Mouse (Mus musculus) gonadal fat pad, adult 2 months (tissue): ENCODE data around the gene Gm11168. TPM values are rescaled to one million over a fixed set of nuclear protein-coding genes. Genes with fewer than 3 reads are reported as not detected.
"Not testable (repeated sequence)": the region's sequence is repeated elsewhere in the genome, so short reads cannot be mapped to it uniquely, and the experiment has no call there.

ENCODE experiments used
- DNase-seq: peaks from one replicate; pipeline ENCODE4 v3.0.0-alpha.2; 2012; ENCODE audit warnings: low read depth
- polyA plus RNA-seq: library from polyadenylated mRNA; depleted of rRNA; stranded (reverse); fragments of >200 nt; gene quantifications from 2 replicates; pipeline ENCODE4 v1.2.3, GENCODE M21; 2012; rRNA removed

Gene Gm11168
- polyA plus RNA-seq, 1 experiment = not detected

DNA sequence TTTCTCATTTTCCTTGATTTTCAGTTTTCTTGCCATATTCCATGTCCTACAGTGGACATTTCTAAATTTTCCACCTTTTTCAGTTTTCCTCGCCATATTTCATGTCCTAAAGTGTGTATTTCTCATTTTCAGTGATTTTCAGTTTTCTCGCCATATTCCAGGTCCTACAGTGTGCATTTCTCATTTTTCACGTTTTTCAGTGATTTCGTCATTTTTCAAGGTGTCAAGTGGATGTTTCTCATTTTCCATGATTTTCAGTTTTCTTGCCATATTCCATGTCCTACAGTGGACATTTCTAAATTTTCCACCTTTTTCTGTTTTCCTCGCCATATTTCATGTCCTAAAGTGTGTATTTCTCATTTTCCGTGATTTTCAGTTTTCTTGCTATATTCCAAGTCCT, 22.5 kb downstream of the Gm11168 start:
- DNase-seq = not testable (repeated sequence)

GRCm38 (mm10) chr9:3026136-3026535, 23.0 kb downstream of the Gm11168 start:
- not testable (repeated sequence) for DNase-seq

- not testable (repeated sequence) for DNase-seq
These were observed 23.6 kb downstream of the Gm11168 start for GRCm38 (mm10) chr9:3026741-3027140.

DNA sequence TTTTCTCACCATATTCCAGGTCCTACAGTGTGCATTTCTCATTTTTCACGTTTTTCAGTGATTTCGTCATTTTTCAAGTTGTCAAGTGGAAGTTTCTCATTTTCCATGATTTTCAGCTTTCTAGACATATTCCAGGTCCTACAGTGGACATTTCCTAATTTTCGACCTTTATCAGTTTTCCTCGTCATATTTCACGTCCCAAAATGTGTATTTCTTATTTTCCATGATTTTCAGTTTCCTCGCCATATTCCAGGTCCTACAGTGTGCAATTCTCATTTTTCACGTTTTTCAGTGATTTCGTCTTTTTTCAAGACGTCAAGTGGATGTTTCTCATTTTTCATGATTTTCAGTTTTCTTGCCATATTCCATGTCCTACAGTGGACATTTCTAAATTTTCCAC, 24.1 kb downstream of the Gm11168 start:
- DNase-seq = peak; percentile 0

GRCm38 (mm10) chr9:3029276-3030000, 26.3 kb downstream of the Gm11168 start:
- DNase-seq = not testable (repeated sequence)

DNA sequence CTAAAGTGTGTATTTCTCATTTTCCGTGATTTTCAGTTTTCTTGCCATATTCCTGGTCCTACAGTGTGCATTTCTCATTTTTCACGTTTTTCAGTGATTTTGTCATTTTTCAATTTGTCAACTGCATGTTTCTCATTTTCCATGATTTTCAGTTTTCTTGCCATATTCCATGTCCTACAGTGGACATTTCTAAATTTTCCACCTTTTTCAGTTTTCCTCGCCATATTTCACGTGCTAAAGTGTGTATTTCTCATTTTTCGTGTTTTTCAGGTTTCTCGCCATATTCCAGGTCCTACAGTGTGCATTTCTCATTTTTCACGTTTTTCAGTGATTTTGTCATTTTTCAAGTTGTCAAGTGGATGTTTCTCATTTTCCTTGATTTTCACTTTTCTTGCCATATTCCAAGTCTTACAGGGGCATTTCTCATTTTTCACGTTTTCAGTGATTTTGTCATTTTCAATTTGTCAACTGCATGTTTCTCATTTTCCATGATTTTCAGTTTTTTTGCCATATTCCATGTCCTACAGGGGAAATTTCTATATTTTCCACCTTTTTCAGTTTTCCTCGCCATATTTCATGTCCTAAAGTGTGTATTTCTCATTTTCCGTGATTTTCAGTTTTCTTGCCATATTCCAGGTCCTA, 27.7 kb downstream of the Gm11168 start:
- peak; percentile 100 for DNase-seq

DNA sequence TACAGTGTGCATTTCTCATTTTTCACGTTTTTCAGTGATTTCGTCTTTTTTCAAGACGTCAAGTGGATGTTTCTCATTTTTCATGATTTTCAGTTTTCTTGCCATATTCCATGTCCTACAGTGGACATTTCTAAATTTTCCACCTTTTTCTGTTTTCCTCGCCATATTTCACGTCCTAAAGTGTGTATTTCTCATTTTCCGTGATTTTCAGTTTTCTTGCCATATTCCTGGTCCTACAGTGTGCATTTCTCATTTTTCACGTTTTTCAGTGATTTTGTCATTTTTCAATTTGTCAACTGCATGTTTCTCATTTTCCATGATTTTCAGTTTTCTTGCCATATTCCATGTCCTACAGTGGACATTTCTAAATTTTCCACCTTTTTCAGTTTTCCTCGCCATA, 31.2 kb downstream of the Gm11168 start, which contains the start of gene Gm17535:
Gene Gm17535 (plus strand): TSS at position 301 of the 400 bp plus-strand sequence.
- DNase-seq = not testable (repeated sequence)

DNA sequence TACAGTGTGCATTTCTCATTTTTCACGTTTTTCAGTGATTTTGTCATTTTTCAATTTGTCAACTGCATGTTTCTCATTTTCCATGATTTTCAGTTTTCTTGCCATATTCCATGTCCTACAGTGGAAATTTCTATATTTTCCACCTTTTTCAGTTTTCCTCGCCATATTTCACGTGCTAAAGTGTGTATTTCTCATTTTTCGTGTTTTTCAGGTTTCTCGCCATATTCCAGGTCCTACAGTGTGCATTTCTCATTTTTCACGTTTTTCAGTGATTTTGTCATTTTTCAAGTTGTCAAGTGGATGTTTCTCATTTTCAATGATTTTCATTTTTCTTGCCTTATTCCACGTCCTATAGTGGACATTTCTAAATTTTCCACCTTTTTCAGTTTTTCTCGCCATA, 33.4 kb downstream of the Gm11168 start, which contains the start of gene Gm10715:
Gene Gm10715 (plus strand): TSS at position 301 of the 400 bp plus-strand sequence.
- not testable (repeated sequence) for DNase-seq

- DNase-seq = peak; percentile 6
These were observed 35.0 kb downstream of the Gm11168 start for GRCm38 (mm10) chr9:3038161-3038560.

Other genes with a start within 250 kb of the Gm11168 start
- gene Gm10722, start 2.4 kb upstream of the Gm11168 start, polyA plus RNA-seq = not detected in 2 replicates
- gene Gm10721, start 9.8 kb downstream of the Gm11168 start, polyA plus RNA-seq = not detected in 2 replicates
- not detected in 2 replicates for gene Gm10720, start 12.3 kb downstream of the Gm11168 start, polyA plus RNA-seq
- gene Gm10719, start 14.1 kb downstream of the Gm11168 start, polyA plus RNA-seq = not detected in 2 replicates
- gene Gm10718, start 20.2 kb downstream of the Gm11168 start, polyA plus RNA-seq = not detected in 2 replicates
- gene Gm10717, start 22.1 kb downstream of the Gm11168 start, polyA plus RNA-seq = not detected in 2 replicates
- gene Gm17535, start 31.3 kb downstream of the Gm11168 start, polyA plus RNA-seq = not detected in 2 replicates
- not detected in 2 replicates for gene Gm10715, start 33.5 kb downstream of the Gm11168 start, polyA plus RNA-seq